Mouse (Mus musculus): Measurements from ENCODE around the gene Taf11. TPM values are rescaled to one million over a fixed set of nuclear protein-coding genes. Genes with fewer than 3 reads are reported as not detected.

Taf11 gene
- 10 to 100 TPM; 45.6 to 47.7 TPM for polyA plus RNA-seq (2017; shearing (Covaris generic))

GRCm38 (mm10) chr17:27909622-27910500 is at the start of gene Taf11:
Gene Taf11, minus strand, starts transcription at chr17:27909844.

GRCm38 (mm10) chr17:27908888-27909621 is 589 bp downstream of the Taf11 start, which contains the start of gene Anks1:
Gene Anks1, plus strand, starts transcription at chr17:27909306.

GRCm38 (mm10) chr17:27856265-27856797 is 53.3 kb downstream of the Taf11 start, which contains the start of gene Uhrf1bp1:
Gene Uhrf1bp1, plus strand, starts transcription at chr17:27856441.

Other genes with a start within 250 kb of the Taf11 start
- 1 to 10 TPM in 1 of 2 experiments, under 1 TPM in 1; 0.57 to 2.9 TPM for gene Spdef, start 180.9 kb downstream of the Taf11 start, polyA plus RNA-seq (2017; shearing (Covaris generic))
- gene D17Wsu92e, start 89.2 kb downstream of the Taf11 start, polyA plus RNA-seq (2017; shearing (Covaris generic)) = 10 to 100 TPM; 19.5 to 35.5 TPM
- gene Snrpc, start 71.7 kb downstream of the Taf11 start, polyA plus RNA-seq (2017; shearing (Covaris generic)) = 100 to 1,000 TPM; 165 to 185 TPM
- gene Uhrf1bp1, start 53.4 kb downstream of the Taf11 start, polyA plus RNA-seq (2017; shearing (Covaris generic)) = 1 to 10 TPM; 2.6 to 3.0 TPM
- gene Anks1, start 538 bp downstream of the Taf11 start, polyA plus RNA-seq (2017; shearing (Covaris generic)) = 10 to 100 TPM; 12.4 to 13.4 TPM
- gene Tcp11, start 170.8 kb upstream of the Taf11 start, polyA plus RNA-seq (2017; shearing (Covaris generic)) = 1 to 10 TPM in 1 of 2 experiments, under 1 TPM in 1; 0.60 to 2.5 TPM
- under 1 TPM in 1 of 2 experiments, not detected in 1; 0.51 TPM for gene Scube3, start 232.3 kb upstream of the Taf11 start, polyA plus RNA-seq (2017; shearing (Covaris generic))